Mouse (Mus musculus) lung, postnatal 0 days (tissue): Measurements from ENCODE around the gene Zdhhc14. TPM values are rescaled to one million over a fixed set of nuclear protein-coding genes. Genes with fewer than 3 reads are reported as not detected.

Source experiments
- ATAC-seq: fragments of 200-750 bp; cut with Nextera tagmentation; 2 replicates; pipeline ENCODE4 v1.8.0; 2017; ENCODE audit warnings: moderate library complexity
- DNase-seq: peaks from one replicate; pipeline ENCODE4 v3.0.0-alpha.2; 2016; ENCODE audit warnings: low spot score
- H3K27ac ChIP-seq: fragments of 300-500 bp; sonication (generic); 2 replicates; pipeline ENCODE4 v1.5.1; 2014; ENCODE audit warnings: antibody characterized with exemption, mild to moderate bottlenecking, low read length, mixed read lengths
- H3K27me3 ChIP-seq: fragments of 300-500 bp; sonication (generic); replicated peaks from 2 replicates; pipeline ENCODE4 v1.6.1; 2014; ENCODE audit warnings: low read length, mixed read lengths; ENCODE audit not compliant: insufficient read depth
- H3K36me3 ChIP-seq: fragments of 300-500 bp; sonication (generic); 2 replicates; pipeline ENCODE4 v1.6.1; 2014; ENCODE audit warnings: low read length, mixed read lengths; ENCODE audit not compliant: insufficient read depth
- H3K4me1 ChIP-seq: fragments of 300-500 bp; sonication (generic); 2 replicates; pipeline ENCODE4 v1.6.1; 2014; ENCODE audit warnings: antibody characterized with exemption, low read depth, low read length, mixed read lengths; ENCODE audit not compliant: insufficient read depth
- H3K4me2 ChIP-seq: fragments of 300-500 bp; sonication (generic); replicated peaks from 2 replicates; pipeline ENCODE4 v1.6.1; 2014; ENCODE audit warnings: low read depth, mild to moderate bottlenecking, low read length, moderate library complexity, mixed read lengths
- H3K4me3 ChIP-seq: fragments of 300-500 bp; sonication (generic); 2 replicates; pipeline ENCODE4 v1.5.1; 2014; ENCODE audit warnings: low read depth, low read length
- H3K9ac ChIP-seq: fragments of 300-500 bp; sonication (generic); replicated peaks from 2 replicates; pipeline ENCODE4 v1.6.1; 2014; ENCODE audit warnings: low read depth, mild to moderate bottlenecking
- H3K9me3 ChIP-seq: fragments of 300-500 bp; sonication (generic); 2 replicates; pipeline ENCODE4 v1.6.1; 2016; ENCODE audit warnings: low read length, mixed read lengths
- CTCF ChIP-seq: IDR thresholded peaks from 2 replicates; pipeline ENCODE4 v1.5.1; 2016; ENCODE audit warnings: antibody characterized with exemption, mild to moderate bottlenecking
- EP300 ChIP-seq: IDR thresholded peaks from 2 replicates; pipeline ENCODE4 v1.6.1; 2016; ENCODE audit warnings: antibody characterized with exemption, mild to moderate bottlenecking, control low read depth
- WGBS: fragments of 180-500 bp; shearing (Covaris S2); extraction: QIAGEN DNeasy Blood & Tissue Kit; methylation state at CpG from one replicate; pipeline ENCODE4 v1.1.7; 2014; 5-methylcytosine and 5-hydroxymethylcytosine counted together
- polyA plus RNA-seq: library from polyadenylated mRNA; unstranded; fragments of >200 nt; fragmentation: Nextera tagmentation; extraction: Ambion mirVana; gene quantifications from 2 replicates; pipeline ENCODE4 v1.2.1, GENCODE M21; 2015

Zdhhc14 gene
- polyA plus RNA-seq, 1 experiment from 2014 or later = 4.2 TPM

GRCm38 (mm10) chr17:5582937-5583336, 90.6 kb downstream of the Zdhhc14 start:
- DNase-seq = no peak
- Histone ChIP-seq H3K4me3 (no peak overlapping the region), H3K27ac (no peak overlapping the region), H3K36me3 (no peaks in the 10 kb centered on the region), H3K4me1 (no peaks in the 10 kb centered on the region), H3K9me3 (no peaks in the 10 kb centered on the region), H3K27me3 (no peaks in the 10 kb centered on the region), H3K9ac (no peak overlapping the region), H3K4me2 (no peak overlapping the region)
- WGBS = 85% methylated on average over 5 of the region's 5 CpGs
- no peak for ATAC-seq
- TF ChIP-seq CTCF (no peak), EP300 (no peak)

GRCm38 (mm10) chr17:5583472-5584145, 91.3 kb downstream of the Zdhhc14 start:
- Histone ChIP-seq H3K9ac (no peak overlapping the region), H3K27me3 (no peaks in the 10 kb centered on the region), H3K4me3 (no peak overlapping the region), H3K4me1 (no peaks in the 10 kb centered on the region), H3K36me3 (no peaks in the 10 kb centered on the region), H3K9me3 (no peaks in the 10 kb centered on the region), H3K27ac (no peak overlapping the region), H3K4me2 (no peak overlapping the region)
- TF ChIP-seq EP300 (no peak), CTCF (no peak)
- WGBS = 66% methylated on average over 12 of the region's 12 CpGs
- ATAC-seq = no peak
- no peak for DNase-seq

GRCm38 (mm10) chr17:5591604-5592209, 99.3 kb downstream of the Zdhhc14 start:
- Histone ChIP-seq H3K4me2 (no peak overlapping the region), H3K27me3 (no peaks in the 10 kb centered on the region), H3K9me3 (no peaks in the 10 kb centered on the region), H3K9ac (no peak overlapping the region), H3K36me3 (no peaks in the 10 kb centered on the region), H3K27ac (no peak overlapping the region), H3K4me3 (no peak overlapping the region), H3K4me1 (no peaks in the 10 kb centered on the region; the same call in 1 of the 2 replicates)
- ATAC-seq = peak; percentile 54
- peak; percentile 53 for DNase-seq
- 34% methylated on average over 6 of the region's 6 CpGs for WGBS
- TF ChIP-seq EP300 (no peak), CTCF (no peak)

- 25% methylated on average over 2 of the region's 2 CpGs for WGBS
- Histone ChIP-seq H3K27ac (no peak overlapping the region), H3K9ac (no peak overlapping the region), H3K4me2 (no peak overlapping the region), H3K9me3 (no peaks in the 10 kb centered on the region), H3K4me1 (no peaks in the 10 kb centered on the region; the same call in 1 of the 2 replicates), H3K4me3 (no peak overlapping the region), H3K27me3 (no peaks in the 10 kb centered on the region), H3K36me3 (no peaks in the 10 kb centered on the region)
- ATAC-seq (peak; percentile 43; the same call in 1 of the 2 replicates), DNase-seq (peak; percentile 42)
- TF ChIP-seq CTCF (no peak), EP300 (no peak)
Observed at GRCm38 (mm10) chr17:5593071-5593470, 100.7 kb downstream of the Zdhhc14 start.

- no peaks in the 10 kb centered on the region for H3K36me3 ChIP-seq
- no peak overlapping the region for H3K27ac ChIP-seq
- ATAC-seq = no peak
- no peaks in the 10 kb centered on the region for H3K27me3 ChIP-seq
- no peak overlapping the region for H3K4me3 ChIP-seq
- no peaks in the 10 kb centered on the region; the same call in 1 of the 2 replicates for H3K4me1 ChIP-seq
- no peak for TF ChIP-seq EP300
- TF ChIP-seq CTCF = no peak
- no peak for DNase-seq
- no peak overlapping the region for H3K4me2 ChIP-seq
- H3K9me3 ChIP-seq = no peaks in the 10 kb centered on the region
- H3K9ac ChIP-seq = no peak overlapping the region
- WGBS = 64% methylated on average over 5 of the region's 5 CpGs
Observed at GRCm38 (mm10) chr17:5595068-5595467, 102.7 kb downstream of the Zdhhc14 start.

- DNase-seq = no peak
- no peaks in the 10 kb centered on the region for H3K36me3 ChIP-seq
- no peaks in the 10 kb centered on the region; the same call in 1 of the 2 replicates for H3K4me1 ChIP-seq
- ATAC-seq = no peak
- H3K27ac ChIP-seq = no peak overlapping the region
- no peaks in the 10 kb centered on the region for H3K9me3 ChIP-seq
- no peak overlapping the region for H3K4me3 ChIP-seq
- WGBS = 16% methylated on average over 3 of the region's 3 CpGs
- TF ChIP-seq CTCF (0 out of 2 replicates have a peak, but pooled peaks have one; percentile 1), EP300 (no peak)
- H3K4me2 ChIP-seq = no peak overlapping the region
- no peaks in the 10 kb centered on the region for H3K27me3 ChIP-seq
- H3K9ac ChIP-seq = no peak overlapping the region
Observed at GRCm38 (mm10) chr17:5596490-5596889, 104.1 kb downstream of the Zdhhc14 start.
